Mouse (Mus musculus): ENCODE data around the gene Duoxa1. TPM values are rescaled to one million over a fixed set of nuclear protein-coding genes. Genes with fewer than 3 reads are reported as not detected.
"Not testable (repeated sequence)": the region's sequence is repeated elsewhere in the genome, so short reads cannot be mapped to it uniquely, and the experiment has no call there.

Duoxa1 gene
- polyA plus RNA-seq, 1 experiment from 2014 or later, result 0.21 TPM

DNA sequence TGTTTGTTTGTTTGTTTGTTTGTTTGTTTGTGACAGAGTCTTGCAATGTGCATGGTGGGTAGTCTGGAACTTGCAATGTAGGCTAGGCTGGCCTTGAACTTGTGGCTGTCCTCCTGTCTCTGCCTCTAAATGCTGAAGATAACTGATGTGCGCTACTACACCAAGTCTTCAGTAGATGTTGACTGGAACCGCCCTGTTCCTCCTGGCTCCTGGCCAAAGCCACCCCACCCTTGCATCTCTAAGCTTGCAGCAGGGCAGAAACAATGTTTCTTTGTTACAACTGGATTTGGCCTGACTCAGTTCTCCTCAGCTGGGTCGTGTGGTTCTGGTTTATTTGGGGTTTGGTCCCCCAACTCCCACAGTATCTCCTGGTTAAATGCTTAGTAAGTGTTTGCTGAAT lies 20.6 kb upstream of the Duoxa1 start:
- DNase-seq (ENCODE audit: low spot score) (no peak), ATAC-seq (no peak)
- WGBS, result 38% methylated on average over 3 of the region's 3 CpGs
- Histone ChIP-seq H3K36me3 (ENCODE audit: insufficient read depth, low read length) (no peaks in the 10 kb centered on the region), H3K4me2 (replicated peaks; ENCODE audit: low read depth, low read length) (no peak overlapping the region), H3K27ac (ENCODE audit: low read length) (no peak overlapping the region), H3K27me3 (replicated peaks; ENCODE audit: insufficient read depth, low read length) (no peaks in the 10 kb centered on the region), H3K4me1 (ENCODE audit: insufficient read depth, low read depth, low read length) (no peaks in the 10 kb centered on the region), H3K9me3 (ENCODE audit: low read length) (no peaks in the 10 kb centered on the region), H3K4me3 (ENCODE audit: low read depth, low read length) (no peak overlapping the region), H3K9ac (replicated peaks; ENCODE audit: low read depth) (no peak overlapping the region)
- TF ChIP-seq CTCF (IDR thresholded peaks at IDR 0.05), result no peak
- no peak for TF ChIP-seq EP300 (IDR thresholded peaks at IDR 0.05)

- no peak for TF ChIP-seq CTCF (IDR thresholded peaks at IDR 0.05)
- Histone ChIP-seq H3K9ac (replicated peaks; ENCODE audit: low read depth) (no peak overlapping the region), H3K4me3 (ENCODE audit: low read depth, low read length) (no peak overlapping the region), H3K36me3 (ENCODE audit: insufficient read depth, low read length) (no peaks in the 10 kb centered on the region), H3K4me2 (replicated peaks; ENCODE audit: low read depth, low read length) (no peak overlapping the region), H3K27me3 (replicated peaks; ENCODE audit: insufficient read depth, low read length) (no peaks in the 10 kb centered on the region), H3K4me1 (ENCODE audit: insufficient read depth, low read depth, low read length) (no peaks in the 10 kb centered on the region), H3K27ac (ENCODE audit: low read length) (no peak overlapping the region), H3K9me3 (ENCODE audit: low read length) (no peaks in the 10 kb centered on the region)
- 55% methylated on average over 3 of the region's 3 CpGs for WGBS
- no peak for DNase-seq (ENCODE audit: low spot score)
- no peak for ATAC-seq
These were observed 18.7 kb upstream of the Duoxa1 start for GRCm38 (mm10) chr2:122332222-122332621.

GRCm38 (mm10) chr2:122330317-122330716 lies 16.8 kb upstream of the Duoxa1 start:
- H3K36me3 ChIP-seq (ENCODE audit: insufficient read depth, low read length); H3K9ac ChIP-seq (replicated peaks; ENCODE audit: low read depth); H3K9me3 ChIP-seq (ENCODE audit: low read length); DNase-seq (ENCODE audit: low spot score); ATAC-seq; H3K27me3 ChIP-seq (replicated peaks; ENCODE audit: insufficient read depth, low read length); H3K4me3 ChIP-seq (ENCODE audit: low read depth, low read length); H3K4me1 ChIP-seq (ENCODE audit: insufficient read depth, low read depth, low read length); H3K4me2 ChIP-seq (replicated peaks; ENCODE audit: low read depth, low read length); H3K27ac ChIP-seq (ENCODE audit: low read length): not testable (repeated sequence)
- WGBS, result 69% methylated on average over 5 of the region's 6 CpGs

- no peak for TF ChIP-seq EP300 (IDR thresholded peaks at IDR 0.05)
- ATAC-seq, result no peak
- Histone ChIP-seq H3K9me3 (ENCODE audit: low read length) (no peaks in the 10 kb centered on the region), H3K36me3 (ENCODE audit: insufficient read depth, low read length) (no peaks in the 10 kb centered on the region), H3K4me1 (ENCODE audit: insufficient read depth, low read depth, low read length) (no peaks in the 10 kb centered on the region), H3K27me3 (replicated peaks; ENCODE audit: insufficient read depth, low read length) (no peaks in the 10 kb centered on the region), H3K4me3 (ENCODE audit: low read depth, low read length) (no peak overlapping the region), H3K4me2 (replicated peaks; ENCODE audit: low read depth, low read length) (no peak overlapping the region), H3K9ac (replicated peaks; ENCODE audit: low read depth) (no peak overlapping the region), H3K27ac (ENCODE audit: low read length) (no peak overlapping the region)
- no peak for DNase-seq (ENCODE audit: low spot score)
- 38% methylated on average over 3 of the region's 3 CpGs for WGBS
These were observed 14.5 kb upstream of the Duoxa1 start for GRCm38 (mm10) chr2:122327986-122328385.

DNA sequence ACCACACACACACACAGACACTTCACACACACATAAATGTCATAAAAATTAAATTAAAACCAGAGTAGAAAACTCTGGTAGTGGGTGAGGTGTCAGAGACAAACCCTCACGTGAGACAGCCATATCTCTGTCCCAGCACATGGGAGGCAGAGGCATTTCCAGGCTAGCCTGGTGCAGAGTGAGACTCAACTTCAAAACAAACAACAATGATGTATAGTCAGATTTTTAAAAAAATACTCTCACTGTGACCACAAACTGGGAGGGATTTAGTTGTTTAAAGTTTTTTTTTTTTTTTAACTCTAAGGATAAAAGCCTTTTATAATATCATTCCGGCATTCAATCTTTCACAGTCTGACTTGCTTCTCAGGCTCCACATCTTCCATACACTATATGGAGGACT lies 11.8 kb upstream of the Duoxa1 start:
- DNase-seq (ENCODE audit: low spot score), result no peak
- TF ChIP-seq EP300 (IDR thresholded peaks at IDR 0.05), result no peak
- TF ChIP-seq CTCF (IDR thresholded peaks at IDR 0.05), result no peak
- ATAC-seq, result no peak
- Histone ChIP-seq H3K4me2 (replicated peaks; ENCODE audit: low read depth, low read length) (no peak overlapping the region), H3K36me3 (ENCODE audit: insufficient read depth, low read length) (no peaks in the 10 kb centered on the region), H3K9ac (replicated peaks; ENCODE audit: low read depth) (no peak overlapping the region), H3K4me3 (ENCODE audit: low read depth, low read length) (no peak overlapping the region), H3K27me3 (replicated peaks; ENCODE audit: insufficient read depth, low read length) (no peaks in the 10 kb centered on the region), H3K9me3 (ENCODE audit: low read length) (no peaks in the 10 kb centered on the region), H3K4me1 (ENCODE audit: insufficient read depth, low read depth, low read length) (no peaks in the 10 kb centered on the region), H3K27ac (ENCODE audit: low read length) (no peak overlapping the region)
- 67% methylated on average over 2 of the region's 2 CpGs for WGBS

GRCm38 (mm10) chr2:122324586-122324985 lies 11.1 kb upstream of the Duoxa1 start:
- Histone ChIP-seq H3K36me3 (ENCODE audit: insufficient read depth, low read length) (no peaks in the 10 kb centered on the region), H3K27me3 (replicated peaks; ENCODE audit: insufficient read depth, low read length) (no peaks in the 10 kb centered on the region), H3K9me3 (ENCODE audit: low read length) (no peaks in the 10 kb centered on the region), H3K9ac (replicated peaks; ENCODE audit: low read depth) (no peak overlapping the region), H3K27ac (ENCODE audit: low read length) (no peak overlapping the region), H3K4me2 (replicated peaks; ENCODE audit: low read depth, low read length) (no peak overlapping the region), H3K4me1 (ENCODE audit: insufficient read depth, low read depth, low read length) (no peaks in the 10 kb centered on the region), H3K4me3 (ENCODE audit: low read depth, low read length) (no peak overlapping the region)
- WGBS, result 63% methylated on average over 3 of the region's 3 CpGs
- no peak for ATAC-seq
- TF ChIP-seq CTCF (IDR thresholded peaks at IDR 0.05) (no peak), EP300 (IDR thresholded peaks at IDR 0.05) (no peak)
- no peak for DNase-seq (ENCODE audit: low spot score)

DNA sequence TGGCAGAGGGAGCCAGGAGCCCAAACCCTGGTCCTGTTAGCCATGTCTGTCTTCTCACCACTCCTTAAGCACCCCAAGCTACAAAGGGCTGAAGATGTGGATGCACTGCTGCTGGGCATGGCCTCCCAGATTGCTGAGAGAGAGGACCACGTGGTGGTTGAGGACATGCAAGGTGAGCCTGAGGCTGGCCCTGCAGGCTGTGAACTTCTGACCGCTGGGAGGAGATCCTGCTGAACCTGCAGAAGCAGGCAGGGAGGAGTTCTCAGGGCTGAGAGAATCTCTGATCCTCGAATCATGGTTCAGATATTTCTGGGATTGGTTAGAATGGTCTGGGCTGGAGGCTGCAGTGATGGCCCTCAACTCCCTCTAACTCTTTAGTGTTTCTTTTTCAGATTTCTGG lies 10.4 kb upstream of the Duoxa1 start:
- TF ChIP-seq EP300 (IDR thresholded peaks at IDR 0.05), result no peak
- no peak for TF ChIP-seq CTCF (IDR thresholded peaks at IDR 0.05)
- no peaks in the 10 kb centered on the region for H3K36me3 ChIP-seq (ENCODE audit: insufficient read depth, low read length)
- no peak for ATAC-seq
- no peaks in the 10 kb centered on the region for H3K4me1 ChIP-seq (ENCODE audit: insufficient read depth, low read depth, low read length)
- DNase-seq (ENCODE audit: low spot score), result no peak
- no peaks in the 10 kb centered on the region for H3K27me3 ChIP-seq (replicated peaks; ENCODE audit: insufficient read depth, low read length)
- no peaks in the 10 kb centered on the region for H3K9me3 ChIP-seq (ENCODE audit: low read length)
- H3K27ac ChIP-seq (ENCODE audit: low read length), result no peak overlapping the region
- H3K9ac ChIP-seq (replicated peaks; ENCODE audit: low read depth), result no peak overlapping the region
- H3K4me2 ChIP-seq (replicated peaks; ENCODE audit: low read depth, low read length), result no peak overlapping the region
- H3K4me3 ChIP-seq (ENCODE audit: low read depth, low read length), result no peak overlapping the region
- WGBS, result 44% methylated on average over 3 of the region's 3 CpGs
